Mouse (Mus musculus) embryo, embryonic 9.5 days (tissue): Measurements from ENCODE around the gene Kansl3.
A peak's percentile ranks its signal among the peaks of the same experiment; 100 is the strongest.

ENCODE experiments used
- DNase-seq: peaks from one replicate; pipeline ENCODE4 v3.0.0-alpha.2; 2017; ENCODE audit errors: extremely low spot score

Gene Kansl3

GRCm38 (mm10) chr1:36368969-36369645, at the start of gene Kansl3:
Gene Kansl3, minus strand, starts transcription at chr1:36369181.
- peak; percentile 92 for DNase-seq

DNA sequence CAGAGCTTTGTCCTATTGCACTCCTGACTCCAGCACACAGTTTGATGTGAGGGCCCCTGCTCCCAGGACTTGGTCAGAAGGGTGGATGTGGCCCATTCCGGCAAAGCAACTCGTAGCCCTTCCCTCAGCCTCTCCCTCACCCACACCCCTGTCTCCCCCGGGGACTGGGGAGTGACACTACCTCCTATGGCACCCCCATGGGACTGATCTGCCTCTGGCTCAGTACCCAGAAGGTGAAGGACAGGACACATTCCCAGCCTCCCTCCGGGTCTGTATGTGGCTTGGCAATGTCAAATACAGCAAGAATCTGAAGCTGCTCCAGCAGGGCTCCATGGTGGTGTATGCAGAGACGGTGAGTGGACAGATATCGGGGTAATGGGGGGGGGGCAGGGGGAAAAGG, 35.5 kb upstream of the Kansl3 start:
- no peak for DNase-seq

DNA sequence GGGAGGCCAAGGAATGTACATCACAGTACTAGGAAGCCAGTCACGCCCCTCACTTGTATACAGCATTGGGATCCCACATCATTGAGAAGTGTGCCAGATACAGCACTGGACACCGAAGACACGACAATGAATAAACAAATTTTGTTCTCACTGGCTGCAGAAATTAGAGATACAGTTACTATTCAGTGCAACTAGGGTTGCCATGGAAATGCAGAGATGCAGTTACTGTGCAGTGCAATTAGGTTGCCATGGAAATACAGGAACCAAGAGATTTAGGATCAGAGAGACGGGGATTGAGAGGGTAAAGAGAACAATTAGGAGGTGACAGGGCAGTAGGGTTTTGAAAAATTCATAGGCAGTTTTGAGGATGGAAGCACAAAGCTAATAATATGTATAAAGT, 32.5 kb upstream of the Kansl3 start:
- no peak for DNase-seq

- peak; percentile 8 for DNase-seq
These were observed 28.1 kb upstream of the Kansl3 start for GRCm38 (mm10) chr1:36397041-36397440.

GRCm38 (mm10) chr1:36379582-36379981, 10.6 kb upstream of the Kansl3 start:
- no peak for DNase-seq

- no peak for DNase-seq
These were observed 9.9 kb upstream of the Kansl3 start for GRCm38 (mm10) chr1:36378880-36379279.

DNA sequence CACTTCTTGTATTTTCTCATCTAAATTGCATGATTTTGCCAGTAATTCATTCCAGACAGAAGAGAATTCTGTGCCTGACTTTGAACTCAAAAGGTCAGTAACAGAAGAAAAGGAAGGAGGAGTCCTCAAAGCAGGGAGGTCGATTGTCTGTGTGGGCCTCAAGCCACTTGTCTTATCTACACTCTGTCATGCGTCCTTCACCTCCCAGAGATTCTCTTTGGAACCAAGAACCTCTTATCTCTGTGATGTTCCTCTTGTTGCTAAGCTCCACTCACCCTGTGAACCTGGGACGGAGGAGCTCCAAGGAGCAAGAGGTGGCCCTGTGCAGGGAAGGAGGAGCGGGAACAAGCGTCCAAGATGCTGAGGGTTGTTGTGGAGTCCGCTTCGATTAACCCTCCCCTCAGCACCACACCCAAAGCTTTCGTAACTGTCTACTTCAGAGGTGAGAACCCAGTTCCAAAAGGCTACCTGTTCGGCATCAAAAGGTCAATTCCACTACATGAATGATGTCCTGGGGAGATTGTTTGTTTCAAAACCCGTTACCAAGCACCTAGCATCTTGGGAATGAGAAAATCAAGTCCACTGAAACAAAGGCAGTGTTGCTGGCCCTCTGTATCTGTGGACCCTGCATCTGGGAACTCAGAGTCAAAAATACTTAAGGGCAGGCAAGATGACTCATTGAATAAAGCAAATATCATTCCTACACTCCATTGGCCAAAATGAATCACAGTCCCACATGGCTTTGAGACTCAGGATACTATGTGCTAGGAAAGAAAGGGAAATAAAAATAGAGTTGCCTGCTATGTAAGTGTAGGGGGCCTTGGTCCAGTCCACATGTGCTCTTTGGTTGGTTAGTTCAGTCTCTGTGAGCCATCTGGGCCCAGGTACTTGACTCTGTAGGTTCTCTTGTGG, 3.2 kb upstream of the Kansl3 start, which contains the start of gene Fer1l5:
Gene Fer1l5 (plus strand): TSS at position 358 of the 912 bp plus-strand sequence.
- DNase-seq: no peak

- DNase-seq: no peak
These were observed 1.9 kb upstream of the Kansl3 start for GRCm38 (mm10) chr1:36370918-36371317.

GRCm38 (mm10) chr1:36368112-36368968, 641 bp downstream of the Kansl3 start:
- DNase-seq: no peak

GRCm38 (mm10) chr1:36367698-36368097, 1.3 kb downstream of the Kansl3 start:
- DNase-seq: peak; percentile 2

GRCm38 (mm10) chr1:36356955-36357695, 11.9 kb downstream of the Kansl3 start:
- no peak for DNase-seq

GRCm38 (mm10) chr1:36352351-36352750, 16.6 kb downstream of the Kansl3 start:
- no peak for DNase-seq

DNA sequence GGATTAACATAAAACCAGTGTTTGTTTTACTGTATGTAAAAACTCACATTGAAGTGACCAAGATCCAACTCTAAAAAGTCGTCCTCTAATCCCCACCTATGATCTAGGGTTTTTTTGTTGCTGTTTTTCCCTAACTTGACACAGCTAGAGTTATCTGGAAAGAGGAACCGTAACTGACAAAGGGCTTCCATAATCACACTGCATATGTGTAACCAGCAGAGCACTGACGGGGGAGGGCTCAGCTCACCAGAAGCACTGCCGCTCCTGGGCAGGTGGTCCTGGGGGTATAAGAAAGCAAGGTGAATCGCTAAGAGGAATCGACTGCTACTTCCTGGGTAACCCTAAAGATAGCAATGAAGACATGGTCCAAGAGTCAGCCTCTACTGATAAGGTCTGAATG, 26.4 kb downstream of the Kansl3 start:
- no peak for DNase-seq

- DNase-seq: no peak
These were observed 35.8 kb downstream of the Kansl3 start for GRCm38 (mm10) chr1:36332955-36333887.

DNA sequence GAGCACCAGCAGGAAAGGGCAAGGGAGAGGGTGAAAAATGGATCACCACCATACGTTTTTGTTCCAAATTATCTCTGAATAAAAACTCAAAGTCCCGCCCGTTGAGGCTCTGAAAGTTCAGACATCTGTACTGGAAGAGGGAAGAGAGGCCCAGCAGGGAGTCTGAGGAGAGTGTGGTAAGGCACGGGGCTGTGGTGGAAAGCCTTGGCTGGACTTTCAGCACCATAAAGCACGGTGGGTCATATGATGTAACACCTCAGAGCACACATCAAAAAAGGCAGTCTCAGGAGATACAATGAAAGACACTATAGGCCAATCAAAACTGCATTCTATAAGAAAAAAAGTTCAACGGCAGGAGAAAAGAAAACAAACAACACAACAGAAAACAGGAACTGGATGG, 37.2 kb downstream of the Kansl3 start:
- no peak for DNase-seq

GRCm38 (mm10) chr1:36326815-36327214, 42.2 kb downstream of the Kansl3 start:
- no peak for DNase-seq

DNA sequence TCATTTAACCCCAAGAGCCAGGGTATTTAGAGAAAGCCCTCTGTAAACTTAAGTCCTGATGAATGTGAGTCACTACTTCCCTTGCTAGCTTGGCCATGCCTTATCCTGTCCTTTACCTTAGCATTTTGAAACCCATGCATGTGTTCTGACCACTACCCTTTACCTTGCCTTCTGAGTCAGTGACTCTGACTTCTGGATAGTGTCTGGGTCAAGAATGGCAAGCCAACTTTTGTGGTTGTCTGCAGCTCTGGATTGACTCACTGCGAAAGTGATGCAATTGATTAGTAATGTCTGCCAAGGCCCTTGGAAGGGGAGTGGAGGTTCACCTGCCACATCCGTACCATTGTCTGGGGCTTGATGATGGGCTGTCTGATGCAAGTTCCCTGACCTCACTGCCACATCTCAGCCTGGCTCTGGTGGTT, 43.1 kb downstream of the Kansl3 start:
- DNase-seq: no peak

- DNase-seq: peak; percentile 31
These were observed 45.1 kb downstream of the Kansl3 start for GRCm38 (mm10) chr1:36323746-36324448.

GRCm38 (mm10) chr1:36323076-36323475, 45.9 kb downstream of the Kansl3 start:
- DNase-seq: no peak
